Mouse (Mus musculus): ENCODE measurements at regions not wholly inside any gene's neighbourhood (a gene's known extent, or its start where the extent isn't known, plus 50 kb on each side); places are given as distances from the start of the nearest gene placed in this dataset.

GRCm38 (mm10) chr2:167856020-167856419 lies 75.8 kb upstream of the Ptpn1 start:
- TF ChIP-seq POLR2A (IDR thresholded peaks at IDR 0.05; ENCODE audit: extremely low read depth, insufficient read depth, low read length) (no peak), CTCF (IDR thresholded peaks at IDR 0.05; ENCODE audit: extremely low read depth, insufficient read depth, low read length) (no peak)
